Mouse (Mus musculus): ENCODE data around the gene Mrps22. TPM values are rescaled to one million over a fixed set of nuclear protein-coding genes. Genes with fewer than 3 reads are reported as not detected.
A peak's percentile ranks its signal among the peaks of the same experiment; 100 is the strongest.

Mrps22 gene
- polyA plus RNA-seq, 1 experiment from 2014 or later, result 80.2 TPM

- Histone ChIP-seq H3K9me3 (replicated peaks) (no peaks in the 10 kb centered on the region), H3K4me3 (peak within 1 kb of the TSS; percentile 95), H3K27me3 (ENCODE audit: low read depth, poor library complexity, severe bottlenecking) (no peaks in the 10 kb centered on the region), H3K27ac (replicated peaks) (peak within 1 kb of the TSS; percentile 89), H3K36me3 (peaks cover 7% of the 10 kb centered on the region), H3K4me1 (peaks cover 28% of the 10 kb centered on the region)
- WGBS, result under 1% methylated on average over 76 of the region's 76 CpGs
- peak; percentile 99 for DNase-seq (ENCODE audit: low spot score)
Observed at GRCm38 (mm10) chr9:98563137-98564126, 38.0 kb downstream of the Mrps22 start, which contains the start of gene Copb2. Copb2 (plus strand) TSS chr9:98563721.

DNA sequence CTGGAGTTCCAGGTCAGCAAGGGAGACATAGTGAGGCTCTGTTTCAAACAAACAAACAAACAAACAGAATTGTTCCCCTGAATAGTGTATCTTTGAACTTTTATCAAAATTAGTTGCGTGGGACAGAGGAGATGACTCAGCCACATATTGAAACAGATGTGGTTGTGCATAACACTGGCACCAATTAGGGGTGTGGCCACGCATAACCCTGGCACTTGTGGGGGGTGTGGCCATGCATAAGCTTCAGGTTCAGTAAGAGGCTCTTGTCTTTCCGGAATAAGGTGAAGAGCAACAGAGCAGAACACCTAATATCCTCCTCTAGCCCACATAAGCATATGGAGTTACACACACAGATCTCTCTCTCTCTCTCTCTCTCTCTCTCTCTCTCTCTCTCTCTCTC lies 57.4 kb downstream of the Mrps22 start:
- WGBS, result 77% methylated on average over 3 of the region's 3 CpGs
- Histone ChIP-seq H3K27ac (replicated peaks) (no peak overlapping the region), H3K4me1 (no peaks in the 10 kb centered on the region), H3K27me3 (ENCODE audit: low read depth, poor library complexity, severe bottlenecking) (no peaks in the 10 kb centered on the region), H3K36me3 (no peaks in the 10 kb centered on the region), H3K4me3 (no peak overlapping the region), H3K9me3 (replicated peaks) (no peaks in the 10 kb centered on the region)
- DNase-seq (ENCODE audit: low spot score), result no peak

Other genes starting within 250 kb of the Mrps22 start
- 25.5 and 29.8 TPM in 2 replicates for gene Rbp1, start 178.7 kb downstream of the Mrps22 start, polyA plus RNA-seq (2016; fragmentation: Nextera tagmentation; extraction: Ambion mirVana)
- 0.50 and 1.1 TPM in 2 replicates for gene Rbp2, start 115.5 kb downstream of the Mrps22 start, polyA plus RNA-seq (2016; fragmentation: Nextera tagmentation; extraction: Ambion mirVana)
- gene Copb2, start 37.9 kb downstream of the Mrps22 start, polyA plus RNA-seq (2016; fragmentation: Nextera tagmentation; extraction: Ambion mirVana), result 158 and 164 TPM in 2 replicates
- gene Prr23a1, start 240.8 kb upstream of the Mrps22 start, polyA plus RNA-seq (2016; fragmentation: Nextera tagmentation; extraction: Ambion mirVana), result not detected in 2 replicates